Mouse (Mus musculus) lung, postnatal 14 days (tissue): Measurements from ENCODE around the gene Vamp5.

Experiments used
- DNase-seq: peaks from one replicate; pipeline ENCODE4 v3.0.0; 2021

Vamp5 gene

GRCm38 (mm10) chr6:72344396-72345073 is 35.7 kb downstream of the Vamp5 start:
- no peak for DNase-seq

- DNase-seq: no peak
Observed at GRCm38 (mm10) chr6:72340481-72340880, 39.8 kb downstream of the Vamp5 start.

GRCm38 (mm10) chr6:72333111-72333510 is 47.2 kb downstream of the Vamp5 start:
- DNase-seq: no peak

GRCm38 (mm10) chr6:72330133-72330532 is 50.1 kb downstream of the Vamp5 start:
- no peak for DNase-seq

- no peak for DNase-seq
Observed at GRCm38 (mm10) chr6:72329019-72329418, 51.2 kb downstream of the Vamp5 start.

GRCm38 (mm10) chr6:72326274-72326673 is 54.0 kb downstream of the Vamp5 start:
- DNase-seq: peak; percentile 65

- DNase-seq: no peak
Observed at GRCm38 (mm10) chr6:72323786-72324508, 56.3 kb downstream of the Vamp5 start.

- DNase-seq: no peak
Observed at GRCm38 (mm10) chr6:72322936-72323335, 57.3 kb downstream of the Vamp5 start.

- DNase-seq: peak; percentile 70
Observed at GRCm38 (mm10) chr6:72319019-72319418, 61.2 kb downstream of the Vamp5 start.
